Mouse (Mus musculus) stomach, embryonic 14.5 days (tissue): ENCODE data around the gene Ppp1cc. TPM values are rescaled to one million over a fixed set of nuclear protein-coding genes. Genes with fewer than 3 reads are reported as not detected.

ENCODE experiments used
- ATAC-seq: fragments of 200-750 bp; cut with Nextera tagmentation; 2 replicates; pipeline ENCODE4 v1.8.0; 2017; ENCODE audit warnings: low read depth, moderate TSS enrichment; ENCODE audit not compliant: insufficient number of reproducible peaks, insufficient read depth, low FRiP score
- H3K27ac ChIP-seq: fragments of 300-500 bp; sonication (generic); 2 replicates; pipeline ENCODE4 v1.5.1; 2014; ENCODE audit warnings: mild to moderate bottlenecking, low read length, moderate library complexity, mixed read lengths
- H3K27me3 ChIP-seq: fragments of 300-500 bp; sonication (generic); 2 replicates; pipeline ENCODE4 v1.6.1; 2014; ENCODE audit warnings: low read length, control low read depth, mixed read lengths; ENCODE audit not compliant: control insufficient read depth, insufficient read depth
- H3K36me3 ChIP-seq: fragments of 300-500 bp; sonication (generic); 2 replicates; pipeline ENCODE4 v1.6.1; 2014; ENCODE audit warnings: mild to moderate bottlenecking, control low read depth, low read length, moderate library complexity, mixed read lengths; ENCODE audit not compliant: control insufficient read depth, insufficient read depth
- H3K4me1 ChIP-seq: fragments of 300-500 bp; sonication (generic); 2 replicates; pipeline ENCODE4 v1.6.1; 2014; ENCODE audit warnings: low read length, control low read depth, mixed read lengths; ENCODE audit not compliant: control insufficient read depth, insufficient read depth
- H3K4me2 ChIP-seq: fragments of 300-500 bp; sonication (generic); replicated peaks from 2 replicates; pipeline ENCODE4 v1.6.1; 2014; ENCODE audit warnings: low read depth, low read length, control low read depth
- H3K4me3 ChIP-seq: fragments of 300-500 bp; sonication (generic); 2 replicates; pipeline ENCODE4 v1.5.1; 2014; ENCODE audit warnings: low read depth, low read length, control low read depth
- H3K9ac ChIP-seq: fragments of 300-500 bp; sonication (generic); replicated peaks from 2 replicates; pipeline ENCODE4 v1.6.1; 2014; ENCODE audit warnings: low read depth, mild to moderate bottlenecking, control low read depth, low read length, moderate library complexity, mixed read lengths
- H3K9me3 ChIP-seq: fragments of 300-500 bp; sonication (generic); 2 replicates; pipeline ENCODE4 v1.6.1; 2016; ENCODE audit warnings: low read depth, low read length, control low read depth; ENCODE audit not compliant: control insufficient read depth
- WGBS: fragments of 180-500 bp; shearing (Covaris S2); extraction: QIAGEN DNeasy Blood & Tissue Kit; methylation state at CpG from one replicate; pipeline ENCODE4 v1.1.7; 2014; 5-methylcytosine and 5-hydroxymethylcytosine counted together
- polyA plus RNA-seq: library from polyadenylated mRNA; unstranded; fragments of >200 nt; fragmentation: Nextera tagmentation; extraction: Ambion mirVana; gene quantifications from 2 replicates; pipeline ENCODE4 v1.2.1, GENCODE M21; 2014

Gene Ppp1cc
- polyA plus RNA-seq, 1 experiment from 2014 or later, result 234 TPM

- WGBS, result 89% methylated on average over 6 of the region's 6 CpGs
- Histone ChIP-seq H3K9ac (no peak overlapping the region), H3K4me3 (no peak overlapping the region), H3K36me3 (no peaks in the 10 kb centered on the region), H3K27ac (no peak overlapping the region), H3K27me3 (no peaks in the 10 kb centered on the region), H3K9me3 (no peaks in the 10 kb centered on the region), H3K4me1 (no peaks in the 10 kb centered on the region), H3K4me2 (no peak overlapping the region)
- ATAC-seq, result no peak
Observed at GRCm38 (mm10) chr5:122116243-122116642, 41.8 kb upstream of the Ppp1cc start.

GRCm38 (mm10) chr5:122125211-122125760 lies 32.8 kb upstream of the Ppp1cc start:
- 71% methylated on average over 8 of the region's 8 CpGs for WGBS
- Histone ChIP-seq H3K36me3 (no peaks in the 10 kb centered on the region), H3K9ac (no peak overlapping the region), H3K9me3 (no peaks in the 10 kb centered on the region), H3K27me3 (no peaks in the 10 kb centered on the region), H3K4me1 (no peaks in the 10 kb centered on the region), H3K4me3 (no peak overlapping the region), H3K27ac (no peak overlapping the region), H3K4me2 (no peak overlapping the region)
- no peak for ATAC-seq

- Histone ChIP-seq H3K4me3 (no peak overlapping the region), H3K9ac (no peak overlapping the region), H3K4me1 (no peaks in the 10 kb centered on the region), H3K4me2 (no peak overlapping the region), H3K36me3 (no peaks in the 10 kb centered on the region), H3K27ac (no peak overlapping the region), H3K9me3 (no peaks in the 10 kb centered on the region), H3K27me3 (no peaks in the 10 kb centered on the region)
- WGBS, result 32% methylated on average over 16 of the region's 16 CpGs
- ATAC-seq, result no peak; the same call in 1 of the 2 replicates
Observed at GRCm38 (mm10) chr5:122129068-122129655, 28.9 kb upstream of the Ppp1cc start.

DNA sequence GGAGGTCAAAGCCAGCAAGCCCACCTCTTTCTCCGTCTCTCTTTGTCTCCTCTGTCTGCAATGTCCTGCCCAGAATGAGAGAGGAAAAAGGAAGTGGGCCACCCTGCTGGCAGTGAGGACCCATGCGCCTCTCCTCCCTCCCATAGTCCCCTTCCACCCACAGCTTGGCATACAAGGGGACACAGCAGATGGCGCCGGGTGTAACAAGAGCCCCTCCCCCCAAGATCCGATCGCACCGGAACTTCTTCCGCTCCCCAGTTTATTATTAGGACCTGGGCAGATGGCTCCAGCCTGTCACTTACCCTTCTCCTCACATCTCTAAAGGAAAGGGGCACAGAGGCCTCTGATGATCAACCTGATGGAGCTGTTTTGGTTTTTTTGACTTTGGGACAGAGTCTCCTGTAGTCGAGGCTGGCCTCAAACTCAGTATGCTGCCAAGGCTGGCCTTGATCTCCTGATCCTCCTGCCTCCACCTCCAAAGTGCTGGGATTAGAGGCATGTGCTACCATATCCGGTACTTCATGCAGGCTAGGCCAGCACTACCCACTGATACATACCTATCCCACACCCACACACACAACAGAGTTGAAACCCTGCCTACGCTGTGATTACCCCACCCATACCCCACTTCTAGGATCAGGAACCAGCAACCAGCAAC lies 27.6 kb upstream of the Ppp1cc start:
- no peaks in the 10 kb centered on the region for H3K9me3 ChIP-seq
- no peak overlapping the region for H3K4me3 ChIP-seq
- 86% methylated on average over 11 of the region's 11 CpGs for WGBS
- no peak overlapping the region for H3K27ac ChIP-seq
- no peak overlapping the region for H3K9ac ChIP-seq
- no peaks in the 10 kb centered on the region for H3K27me3 ChIP-seq
- H3K36me3 ChIP-seq, result no peaks in the 10 kb centered on the region
- ATAC-seq, result no peak
- H3K4me1 ChIP-seq, result no peaks in the 10 kb centered on the region
- no peak overlapping the region for H3K4me2 ChIP-seq

DNA sequence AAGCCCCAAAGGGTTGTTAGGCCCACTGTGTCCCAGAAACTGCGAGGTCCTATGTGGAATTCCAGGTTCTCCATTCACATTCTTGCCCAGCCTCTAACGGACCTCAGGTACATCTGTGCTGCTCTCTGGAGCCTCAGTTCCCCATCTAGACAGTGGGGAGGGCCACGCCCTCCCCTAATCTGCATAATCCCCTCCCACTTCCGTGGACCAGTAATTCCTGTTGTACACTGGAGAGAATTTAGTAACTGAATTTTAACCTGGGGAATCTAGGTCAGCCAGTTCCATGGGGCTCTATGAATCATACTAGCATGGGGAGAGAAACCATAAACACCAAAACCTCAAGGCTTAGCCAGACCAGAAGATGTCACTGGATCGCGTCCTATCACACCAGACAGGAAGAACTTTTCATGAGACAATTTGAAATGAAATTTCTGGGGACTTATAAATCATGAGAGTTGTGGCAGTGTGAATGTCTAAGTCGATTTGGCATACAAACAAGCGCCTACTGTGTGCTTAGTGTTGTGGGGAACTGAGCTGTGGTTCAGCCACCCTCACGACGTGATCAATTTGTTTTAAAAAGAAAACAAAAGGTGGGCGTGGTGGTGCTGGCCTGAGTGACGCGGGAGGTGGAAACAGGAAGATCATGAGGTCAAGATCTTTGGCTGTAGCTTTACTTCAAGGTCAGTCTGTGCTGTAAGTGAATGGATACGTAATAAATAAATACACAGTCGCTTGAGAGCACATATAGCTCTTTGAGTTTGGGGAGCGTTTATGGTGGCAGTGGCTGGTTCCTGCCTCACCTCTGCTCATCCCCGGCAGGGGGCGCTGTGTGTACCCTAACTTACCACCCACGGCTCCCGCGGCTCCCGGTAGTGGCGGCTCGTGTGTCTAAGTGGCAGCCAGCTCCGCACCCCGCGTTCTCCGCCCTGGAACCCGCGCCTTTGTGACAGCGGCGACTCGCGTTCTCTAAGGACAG lies 26.7 kb upstream of the Ppp1cc start:
- no peaks in the 10 kb centered on the region for H3K36me3 ChIP-seq
- peak overlapping the region; percentile 85 for H3K4me2 ChIP-seq
- H3K4me1 ChIP-seq, result no peaks in the 10 kb centered on the region
- H3K9ac ChIP-seq, result peak overlapping the region; percentile 29; the same call in 1 of the 2 replicates
- H3K4me3 ChIP-seq, result peak overlapping the region; percentile 34
- 10% methylated on average over 34 of the region's 34 CpGs for WGBS
- H3K9me3 ChIP-seq, result no peaks in the 10 kb centered on the region
- ATAC-seq, result 0 out of 2 replicates have a peak, but pooled peaks have one; percentile 67
- H3K27ac ChIP-seq, result no peak overlapping the region
- no peaks in the 10 kb centered on the region for H3K27me3 ChIP-seq

GRCm38 (mm10) chr5:122132167-122133049 lies 25.7 kb upstream of the Ppp1cc start:
- H3K36me3 ChIP-seq, result no peaks in the 10 kb centered on the region
- no peaks in the 10 kb centered on the region for H3K27me3 ChIP-seq
- H3K4me3 ChIP-seq, result peak overlapping the region; percentile 34
- peak overlapping the region; percentile 85 for H3K4me2 ChIP-seq
- no peak overlapping the region for H3K27ac ChIP-seq
- 18% methylated on average over 26 of the region's 26 CpGs for WGBS
- H3K4me1 ChIP-seq, result 0 out of 2 replicates have a peak, but pooled peaks cover 5% of the 10 kb centered on the region
- H3K9me3 ChIP-seq, result no peaks in the 10 kb centered on the region
- no peak for ATAC-seq
- H3K9ac ChIP-seq, result peak overlapping the region; percentile 29; the same call in 1 of the 2 replicates

GRCm38 (mm10) chr5:122133050-122133389 lies 25.1 kb upstream of the Ppp1cc start:
- Histone ChIP-seq H3K36me3 (no peaks in the 10 kb centered on the region), H3K9me3 (no peaks in the 10 kb centered on the region), H3K4me1 (0 out of 2 replicates have a peak, but pooled peaks cover 5% of the 10 kb centered on the region), H3K27me3 (no peaks in the 10 kb centered on the region), H3K9ac (no peak overlapping the region), H3K4me2 (no peak overlapping the region), H3K4me3 (no peak overlapping the region), H3K27ac (no peak overlapping the region)
- no peak for ATAC-seq
- WGBS, result 89% methylated on average over 9 of the region's 9 CpGs
